Mouse (Mus musculus) adrenal gland, adult 18-20 months (tissue): ENCODE results near the gene Cnn1. TPM values are rescaled to one million over a fixed set of nuclear protein-coding genes. Genes with fewer than 3 reads are reported as not detected.
"Not testable (repeated sequence)": the region's sequence is repeated elsewhere in the genome, so short reads cannot be mapped to it uniquely, and the experiment has no call there.

Experiments
- DNase-seq, 2 experiments: peaks; one replicate each; pipeline ENCODE4 v3.0.0; 2021 to 2022; ENCODE audit warnings: low spot score in 2 of 2
- total RNA-seq, 2 experiments: library from RNA; stranded (reverse); gene quantifications; 1 replicate in 1 of 2; 2 replicates in 1 of 2; pipeline ENCODE4 v1.2.3; 2021

Cnn1 gene
- total RNA-seq, 2 experiments from 2014 or later = 0.99 to 2.7 TPM

DNA sequence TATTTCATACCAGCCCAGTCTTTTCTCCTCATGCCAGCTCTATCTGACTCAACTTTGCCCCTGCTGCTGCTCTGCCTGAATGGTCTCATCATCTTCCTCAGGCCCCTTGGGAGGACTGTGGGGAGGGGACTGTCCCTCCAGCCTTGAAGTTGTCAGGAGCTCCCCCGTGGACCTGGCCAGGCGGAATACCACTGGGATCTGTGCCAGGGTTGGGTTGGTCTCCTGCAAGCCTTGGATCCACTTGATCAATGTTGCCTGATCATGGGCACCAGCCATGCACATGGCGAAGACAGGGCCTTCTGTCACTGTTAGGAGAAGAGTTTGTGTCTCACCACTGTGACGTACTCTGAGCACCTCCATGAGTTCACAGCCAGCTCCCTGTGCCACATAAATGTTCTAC, 26.7 kb upstream of the Cnn1 start:
- DNase-seq = no peak

DNA sequence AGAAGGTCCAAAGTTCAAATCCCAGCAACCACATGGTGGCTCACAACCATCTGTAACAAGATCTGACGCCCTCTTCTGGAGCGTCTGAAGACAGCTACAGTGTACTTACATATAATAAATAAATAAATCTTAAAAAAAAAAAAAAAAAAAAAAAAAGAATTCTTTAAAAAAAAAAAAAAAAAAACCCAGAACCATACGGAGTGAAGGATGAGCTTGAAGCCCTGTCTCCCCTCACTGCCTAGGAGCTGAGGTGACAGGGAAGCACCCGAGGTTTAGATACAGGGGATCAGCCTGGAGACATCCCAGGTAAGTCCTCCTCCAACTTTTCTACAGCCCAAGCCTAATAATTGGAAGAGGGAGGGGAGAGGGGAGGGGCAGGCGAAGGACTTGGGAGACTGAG, 23.2 kb upstream of the Cnn1 start:
- not testable (repeated sequence) for DNase-seq

GRCm38 (mm10) chr9:22076223-22076622, 22.8 kb upstream of the Cnn1 start:
- DNase-seq = no peak

GRCm38 (mm10) chr9:22084667-22085021, 14.4 kb upstream of the Cnn1 start:
- no peak for DNase-seq

- peak; percentile 80 to 83 for DNase-seq
Observed at GRCm38 (mm10) chr9:22085022-22085834, 13.8 kb upstream of the Cnn1 start, which contains the start of gene Ecsit. Gene Ecsit, minus strand, starts transcription at chr9:22085438.

DNA sequence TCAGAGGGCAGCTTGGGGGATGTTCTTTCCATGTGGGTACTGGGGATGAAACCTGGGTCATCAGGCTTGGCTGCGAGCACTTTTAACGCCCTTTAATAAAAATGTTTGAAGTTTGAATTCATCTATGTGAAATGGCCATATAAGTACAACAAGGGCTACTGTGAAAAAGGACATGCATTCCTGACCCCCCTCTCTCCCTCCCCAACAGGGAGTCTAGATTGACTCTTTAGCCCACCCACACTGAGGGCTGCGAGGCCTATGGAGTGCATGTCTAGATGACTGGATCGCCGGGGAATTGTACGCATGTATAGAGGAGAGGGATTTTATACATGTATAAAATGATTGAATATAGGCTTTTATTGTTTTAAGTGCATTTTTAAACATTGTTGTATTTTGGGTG, 13.0 kb upstream of the Cnn1 start:
- no peak for DNase-seq

GRCm38 (mm10) chr9:22087034-22087618, 11.9 kb upstream of the Cnn1 start:
- DNase-seq = no peak

GRCm38 (mm10) chr9:22089281-22089680, 9.7 kb upstream of the Cnn1 start:
- DNase-seq = no peak

- DNase-seq = peak in 1 of 2 experiments; percentile 26
Observed at GRCm38 (mm10) chr9:22089986-22090385, 9.0 kb upstream of the Cnn1 start.

- DNase-seq = no peak
Observed at GRCm38 (mm10) chr9:22092746-22093145, 6.3 kb upstream of the Cnn1 start.

DNA sequence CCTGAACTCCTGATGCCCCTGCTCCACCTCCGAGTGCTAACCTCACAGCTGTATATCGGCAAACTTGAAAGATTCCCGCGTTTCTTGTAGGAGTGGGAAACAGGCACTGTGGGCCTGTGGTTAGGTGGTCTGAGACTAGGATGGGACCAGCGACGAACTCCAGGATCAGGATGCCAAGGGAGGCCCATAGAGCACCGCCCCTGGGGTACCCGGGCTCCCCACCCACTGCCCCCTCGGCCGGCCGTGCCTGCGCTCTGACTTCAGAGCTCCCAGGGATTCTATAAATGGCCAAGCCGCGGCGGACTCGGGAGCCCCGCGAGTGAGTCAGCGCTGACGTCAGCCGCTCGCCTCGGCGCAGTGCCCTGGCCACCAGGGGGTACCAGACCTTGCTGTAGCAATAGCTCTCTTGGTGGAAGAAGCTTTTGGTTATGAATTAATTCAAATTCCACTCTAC, 3.1 kb upstream of the Cnn1 start:
- peak; percentile 83 to 89 for DNase-seq

- no peak for DNase-seq
Observed at GRCm38 (mm10) chr9:22099922-22100321, 906 bp downstream of the Cnn1 start.

GRCm38 (mm10) chr9:22108194-22108593, 9.2 kb downstream of the Cnn1 start:
- DNase-seq = no peak

DNA sequence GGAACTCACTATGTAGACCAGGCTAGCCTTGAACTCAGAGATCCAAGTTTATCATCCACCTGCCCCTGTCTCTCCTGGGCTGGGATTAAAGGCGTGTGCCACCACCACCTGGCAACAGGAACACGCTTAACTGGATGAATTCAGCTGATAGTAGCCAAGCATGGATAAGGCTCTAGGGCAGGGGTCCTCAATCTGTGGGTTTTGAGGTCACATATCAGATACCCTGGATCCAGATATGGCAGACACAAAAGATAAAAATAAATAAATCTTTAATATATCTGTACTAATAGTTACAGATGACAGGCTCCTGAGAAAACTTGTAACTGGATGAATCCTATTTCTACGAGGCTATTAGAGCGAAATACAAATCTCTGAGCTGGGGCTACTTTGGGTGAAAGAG, 16.6 kb downstream of the Cnn1 start:
- DNase-seq = no peak

GRCm38 (mm10) chr9:22116086-22116485, 17.1 kb downstream of the Cnn1 start:
- DNase-seq = no peak

DNA sequence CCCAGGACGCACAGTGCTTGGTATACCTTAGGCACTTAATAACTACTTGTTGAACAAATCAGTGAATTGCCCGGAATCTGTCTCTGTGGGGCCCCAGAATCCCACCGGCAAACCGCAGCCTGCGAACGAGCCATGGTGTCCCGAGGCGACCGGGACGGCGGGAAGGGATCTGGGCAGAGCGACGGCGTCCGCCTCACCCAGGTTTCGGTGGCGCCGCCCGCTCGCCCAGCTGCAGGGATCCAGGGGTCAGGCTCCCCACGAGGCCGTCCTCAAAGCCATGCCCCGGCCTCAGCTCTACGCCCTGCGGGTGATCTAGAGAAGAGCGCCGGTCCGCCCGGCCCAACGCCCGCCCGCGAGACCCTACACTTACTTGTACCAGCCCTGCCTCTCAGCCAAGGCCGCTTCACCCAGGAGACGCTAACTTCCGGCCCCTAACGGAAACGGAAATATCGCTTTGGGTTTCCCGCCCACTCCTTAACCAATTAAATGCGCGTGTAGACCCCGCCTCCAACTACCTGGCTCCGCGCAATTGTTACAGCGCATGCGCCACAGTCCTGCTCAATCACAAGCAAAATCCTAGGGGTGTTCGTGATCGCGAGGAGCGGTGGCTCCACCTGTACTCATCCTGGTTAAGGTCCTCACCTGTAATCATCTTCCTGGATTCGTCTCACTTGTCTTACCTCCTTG, 17.9 kb downstream of the Cnn1 start, which contains the start of gene Elof1:
Elof1 (minus strand) TSS at position 433 of the 687 bp plus-strand sequence.
- DNase-seq = peak; percentile 83 to 85

DNA sequence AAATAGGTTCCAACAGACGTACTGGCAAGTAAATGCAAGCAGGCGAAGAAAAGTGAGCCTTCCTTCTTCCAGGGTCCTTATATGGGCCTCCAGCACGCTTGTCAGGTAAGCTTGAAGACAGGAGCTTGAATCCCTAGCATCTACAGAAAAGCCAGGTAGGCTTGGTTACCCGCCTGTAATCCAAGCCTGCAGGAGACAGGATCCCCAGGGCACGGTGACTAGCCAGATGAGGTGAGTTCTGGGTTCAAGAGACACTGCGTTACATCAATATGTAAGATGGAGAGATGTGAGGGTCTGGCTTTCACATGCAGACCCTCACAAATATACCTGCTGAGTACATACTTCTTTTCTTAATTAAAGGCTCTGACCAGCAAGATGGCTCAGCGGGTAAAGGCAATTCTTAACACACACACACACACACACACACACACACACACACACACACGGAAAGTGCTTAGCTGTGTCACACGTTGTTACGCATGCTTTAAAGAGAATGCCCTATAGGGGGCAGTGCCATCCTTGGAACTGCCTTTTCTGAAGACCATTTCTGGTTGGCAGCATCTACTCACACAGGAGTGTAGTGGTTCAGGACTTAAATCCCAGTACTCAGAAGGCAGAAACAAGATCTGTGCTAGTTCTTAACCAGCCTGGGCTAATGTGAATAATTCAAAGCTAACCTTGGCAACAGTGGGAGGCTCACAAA, 18.9 kb downstream of the Cnn1 start:
- peak in 1 of 2 experiments; percentile 30 for DNase-seq

- no peak for DNase-seq
Observed at GRCm38 (mm10) chr9:22119543-22119942, 20.5 kb downstream of the Cnn1 start.

DNA sequence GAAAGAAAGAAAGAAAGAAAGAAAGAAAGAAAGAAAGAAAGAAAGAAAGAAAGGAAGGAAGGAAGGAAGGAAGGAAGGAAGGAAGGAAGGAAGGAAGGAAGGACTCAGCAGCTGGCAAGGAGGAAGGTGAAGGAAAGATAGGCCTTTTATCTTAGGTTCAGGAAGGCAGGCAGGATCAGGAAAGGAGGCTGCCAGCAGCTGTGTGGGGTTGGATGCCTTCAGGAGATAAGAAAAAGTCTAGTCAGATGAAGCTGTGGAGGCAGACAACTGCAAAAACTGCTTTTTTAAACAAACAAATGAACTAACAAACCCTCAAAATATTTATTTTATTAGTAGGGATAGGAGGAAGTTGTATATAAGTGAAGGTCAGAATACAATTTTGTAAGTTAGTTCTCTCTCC, 22.5 kb downstream of the Cnn1 start:
- DNase-seq = no peak

GRCm38 (mm10) chr9:22122005-22122404, 23.0 kb downstream of the Cnn1 start:
- no peak for DNase-seq

- no peak for DNase-seq
Observed at GRCm38 (mm10) chr9:22123069-22123609, 24.1 kb downstream of the Cnn1 start.
